Mouse (Mus musculus) hindbrain, embryonic 14.5 days (tissue): ENCODE measurements around the gene Nrsn2. TPM values are rescaled to one million over a fixed set of nuclear protein-coding genes. Genes with fewer than 3 reads are reported as not detected.

Experiments used
- ATAC-seq: fragments of 200-750 bp; cut with Nextera tagmentation; 2 replicates; pipeline ENCODE4 v1.8.0; 2017; ENCODE audit warnings: moderate number of reproducible peaks, mild to moderate bottlenecking, moderate TSS enrichment, moderate library complexity; ENCODE audit not compliant: low FRiP score
- DNase-seq: peaks from one replicate; pipeline ENCODE4 v3.0.0-alpha.2; 2015; ENCODE audit warnings: low spot score
- H3K27ac ChIP-seq: fragments of 300-500 bp; sonication (generic); 2 replicates; pipeline ENCODE4 v1.5.1; 2014; ENCODE audit warnings: mild to moderate bottlenecking, moderate library complexity
- H3K27me3 ChIP-seq: fragments of 300-500 bp; sonication (generic); 2 replicates; pipeline ENCODE4 v1.6.1; 2014; ENCODE audit warnings: mild to moderate bottlenecking, low read length, mixed read lengths; ENCODE audit not compliant: control insufficient read depth, insufficient read depth
- H3K36me3 ChIP-seq: fragments of 300-500 bp; sonication (generic); replicated peaks from 2 replicates; pipeline ENCODE4 v1.6.1; 2014; ENCODE audit not compliant: control insufficient read depth, insufficient read depth
- H3K4me1 ChIP-seq: fragments of 300-500 bp; sonication (generic); replicated peaks from 2 replicates; pipeline ENCODE4 v1.6.1; 2014; ENCODE audit warnings: antibody characterized with exemption, low read length, mixed read lengths; ENCODE audit not compliant: control insufficient read depth, insufficient read depth
- H3K4me2 ChIP-seq: fragments of 300-500 bp; sonication (generic); replicated peaks from 2 replicates; pipeline ENCODE4 v1.6.1; 2014; ENCODE audit warnings: mild to moderate bottlenecking, moderate library complexity
- H3K4me3 ChIP-seq: fragments of 300-500 bp; sonication (generic); replicated peaks from 2 replicates; pipeline ENCODE4 v1.5.1; 2014; ENCODE audit warnings: mild to moderate bottlenecking, low read length
- H3K9ac ChIP-seq: fragments of 300-500 bp; sonication (generic); 2 replicates; pipeline ENCODE4 v1.6.1; 2014
- H3K9me3 ChIP-seq: fragments of 300-500 bp; sonication (generic); 2 replicates; pipeline ENCODE4 v1.6.1; 2016; ENCODE audit warnings: low read length; ENCODE audit not compliant: control insufficient read depth
- WGBS: fragments of 180-500 bp; shearing (Covaris S2); extraction: QIAGEN DNeasy Blood & Tissue Kit; methylation state at CpG from one replicate; pipeline ENCODE4 v1.1.7; 2014; 5-methylcytosine and 5-hydroxymethylcytosine counted together
- polyA plus RNA-seq: library from polyadenylated mRNA; unstranded; fragments of >200 nt; fragmentation: Nextera tagmentation; extraction: Ambion mirVana; gene quantifications from 2 replicates; pipeline ENCODE4 v1.2.1, GENCODE M21; 2014

Gene Nrsn2
- polyA plus RNA-seq, 1 experiment from 2014 or later: 48.0 TPM

GRCm38 (mm10) chr2:152324842-152325241 lies 51.6 kb downstream of the Nrsn2 start:
- WGBS: 91% methylated on average over 3 of the region's 3 CpGs
- no peaks in the 10 kb centered on the region for H3K4me1 ChIP-seq
- peaks cover 96% of the 10 kb centered on the region for H3K36me3 ChIP-seq
- no peak overlapping the region for H3K9ac ChIP-seq
- no peaks in the 10 kb centered on the region for H3K9me3 ChIP-seq
- ATAC-seq: no peak
- no peak overlapping the region for H3K4me2 ChIP-seq
- no peak overlapping the region for H3K27ac ChIP-seq
- no peak for DNase-seq
- H3K27me3 ChIP-seq: no peaks in the 10 kb centered on the region
- no peak overlapping the region for H3K4me3 ChIP-seq

GRCm38 (mm10) chr2:152323971-152324370 lies 52.5 kb downstream of the Nrsn2 start:
- no peaks in the 10 kb centered on the region for H3K9me3 ChIP-seq
- no peak overlapping the region for H3K9ac ChIP-seq
- H3K27me3 ChIP-seq: no peaks in the 10 kb centered on the region
- ATAC-seq (no peak), DNase-seq (no peak)
- no peak overlapping the region for H3K4me2 ChIP-seq
- peaks cover 96% of the 10 kb centered on the region for H3K36me3 ChIP-seq
- WGBS: 97% methylated on average over 14 of the region's 14 CpGs
- no peak overlapping the region for H3K27ac ChIP-seq
- no peaks in the 10 kb centered on the region for H3K4me1 ChIP-seq
- H3K4me3 ChIP-seq: no peak overlapping the region

GRCm38 (mm10) chr2:152322198-152322597 lies 54.2 kb downstream of the Nrsn2 start:
- Histone ChIP-seq H3K27ac (no peak overlapping the region), H3K36me3 (peaks cover 98% of the 10 kb centered on the region)
- 95% methylated on average over 6 of the region's 6 CpGs for WGBS

GRCm38 (mm10) chr2:152321558-152321957 lies 54.9 kb downstream of the Nrsn2 start:
- no peak overlapping the region for H3K9ac ChIP-seq
- H3K27me3 ChIP-seq: no peaks in the 10 kb centered on the region
- no peak for DNase-seq
- WGBS: 90% methylated on average over 5 of the region's 5 CpGs
- no peak overlapping the region for H3K4me3 ChIP-seq
- H3K36me3 ChIP-seq: peaks cover 98% of the 10 kb centered on the region
- ATAC-seq: no peak
- no peak overlapping the region for H3K27ac ChIP-seq
- H3K4me1 ChIP-seq: no peaks in the 10 kb centered on the region
- H3K9me3 ChIP-seq: no peaks in the 10 kb centered on the region
- no peak overlapping the region for H3K4me2 ChIP-seq

More at GRCm38 (mm10) chr2:152322198-152322597, 54.2 kb downstream of the Nrsn2 start:
- Histone ChIP-seq H3K27me3 (no peaks in the 10 kb centered on the region), H3K9ac (no peak overlapping the region), H3K4me2 (no peak overlapping the region), H3K4me3 (no peak overlapping the region), H3K4me1 (no peaks in the 10 kb centered on the region), H3K9me3 (no peaks in the 10 kb centered on the region)
- DNase-seq: no peak
- no peak for ATAC-seq

Other genes starting within 250 kb of the Nrsn2 start
- 1.6 and 2.3 TPM in 2 replicates for gene Tcf15, start 233.1 kb downstream of the Nrsn2 start, polyA plus RNA-seq
- gene Csnk2a1, start 149.8 kb downstream of the Nrsn2 start, polyA plus RNA-seq: 104 and 150 TPM in 2 replicates
- gene Tbc1d20, start 82.8 kb downstream of the Nrsn2 start, polyA plus RNA-seq: 24.4 and 31.4 TPM in 2 replicates
- gene Rbck1, start 44.0 kb downstream of the Nrsn2 start, polyA plus RNA-seq: 93.7 and 95.3 TPM in 2 replicates
- 0.95 and 1.0 TPM in 2 replicates for gene Trib3, start 32.6 kb downstream of the Nrsn2 start, polyA plus RNA-seq
- 18.8 and 19.5 TPM in 2 replicates for gene Sox12, start 21.4 kb upstream of the Nrsn2 start, polyA plus RNA-seq
- 16.5 and 17.2 TPM in 2 replicates for gene Zcchc3, start 38.4 kb upstream of the Nrsn2 start, polyA plus RNA-seq
- 2.5 and 3.8 TPM in 2 replicates for gene 6820408C15Rik, start 38.9 kb upstream of the Nrsn2 start, polyA plus RNA-seq
- not detected in 2 replicates for gene Defb23, start 88.0 kb upstream of the Nrsn2 start, polyA plus RNA-seq
- gene Defb20, start 100.4 kb upstream of the Nrsn2 start, polyA plus RNA-seq: not detected in 2 replicates
- not detected in 2 replicates for gene Defb22, start 113.5 kb upstream of the Nrsn2 start, polyA plus RNA-seq
- gene Defb26, start 135.1 kb upstream of the Nrsn2 start, polyA plus RNA-seq: not detected in 2 replicates
- gene Defb28, start 141.6 kb upstream of the Nrsn2 start, polyA plus RNA-seq: not detected in 2 replicates
- gene Defb29, start 163.5 kb upstream of the Nrsn2 start, polyA plus RNA-seq: not detected in 2 replicates
- gene Gm17416, start 192.7 kb upstream of the Nrsn2 start, polyA plus RNA-seq: not detected in 2 replicates
- not detected in 2 replicates for gene Defb21, start 196.1 kb upstream of the Nrsn2 start, polyA plus RNA-seq
- gene Defb19, start 203.7 kb upstream of the Nrsn2 start, polyA plus RNA-seq: not detected in 2 replicates
- gene Defb45, start 222.8 kb upstream of the Nrsn2 start, polyA plus RNA-seq: not detected in 2 replicates
- not detected in 2 replicates for gene Defb36, start 227.7 kb upstream of the Nrsn2 start, polyA plus RNA-seq
- not detected in 2 replicates for gene Defb25, start 246.4 kb upstream of the Nrsn2 start, polyA plus RNA-seq